ENCODE assay signal across 18 mouse cellular contexts in the genomic region with DNA sequence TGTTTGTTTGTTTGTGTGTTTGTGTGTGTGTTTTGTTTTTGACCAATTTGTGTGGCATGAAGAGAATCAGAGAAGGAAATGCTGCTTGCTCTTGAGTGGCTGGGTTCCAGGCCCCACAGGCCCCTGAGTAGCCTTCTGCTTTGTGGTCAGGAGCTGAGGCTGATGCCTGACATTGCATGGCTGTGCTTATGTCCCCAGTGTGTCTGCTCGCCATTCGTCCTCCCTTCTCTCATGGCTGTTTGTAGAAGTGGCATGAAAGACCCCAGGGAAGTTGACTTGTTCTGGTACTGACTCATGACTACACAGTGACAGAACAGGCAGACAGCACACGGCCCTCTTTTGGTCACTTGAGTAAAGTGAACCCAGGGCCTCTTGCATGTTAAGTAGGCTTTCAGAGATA. TPM values are rescaled to one million over a fixed set of nuclear protein-coding genes. Genes with fewer than 3 reads are reported as not detected.
"Had no signal": no experiment of that assay in that cellular context is flagged by ENCODE, and none has a peak within 500 bp of the region (broad histone marks: within the 10 kb centered on the region; RNA-seq: fewer than 3 reads in every experiment).

No protein-coding gene starts in this region.

- H3K9ac ChIP-seq: lung, embryonic 14.5 days; neural tube, embryonic 13.5 days; neural tube, embryonic 15.5 days had no signal

- H3K9me3 ChIP-seq: midbrain, embryonic 10.5 days; neural tube, embryonic 13.5 days; neural tube, embryonic 15.5 days had no signal

- H3K4me3 ChIP-seq: midbrain, embryonic 10.5 days; myocyte; neural tube, embryonic 13.5 days; neural tube, embryonic 15.5 days had no signal

- ATAC-seq: midbrain, embryonic 16.5 days had no signal

- H3K27me3 ChIP-seq: neural tube, embryonic 13.5 days; neural tube, embryonic 15.5 days had no signal

- H3K4me1 ChIP-seq: midbrain, embryonic 10.5 days; neural tube, embryonic 13.5 days; neural tube, embryonic 15.5 days had no signal

- H3K4me2 ChIP-seq: lung, embryonic 14.5 days; neural tube, embryonic 13.5 days; neural tube, embryonic 15.5 days had no signal

- H3K27ac ChIP-seq: midbrain, embryonic 10.5 days; neural tube, embryonic 13.5 days; neural tube, embryonic 15.5 days had no signal

- DNase-seq: lung, adult 18-20 months; lung, embryonic 14.5 days; lung, postnatal 10 days; lung, postnatal 4 days; midbrain, embryonic 14.5 days; retina, postnatal 1 day; right cerebral cortex, adult 18-20 months; right cerebral cortex, postnatal 25 days; right cerebral cortex, postnatal 4 days; spleen, adult 18-20 months; thymus, adult 18-20 months; thymus, postnatal 14 days had no signal

RNA-seq across cellular contexts. Expression of a gene that starts 50.1 kb away (rescaled TPM):
- polyA plus RNA-seq: neural tube, embryonic 11.5 days had no signal
